ENCODE assay signal across 23 mouse cellular contexts in genomic region chr1:125643643-125644042, GRCm38 (mm10). TPM values are rescaled to one million over a fixed set of nuclear protein-coding genes. Genes with fewer than 3 reads are reported as not detected.
DNase-seq lines count a peak whose midpoint lies in the region; ATAC-seq and TF ChIP-seq lines count a peak whose summit lies in the region.
"Had no signal": no experiment of that assay in that cellular context is flagged by ENCODE, and none has a peak within 500 bp of the region (broad histone marks: within the 10 kb centered on the region; RNA-seq: fewer than 3 reads in every experiment).

No protein-coding gene starts in this region.

- H3K9ac ChIP-seq in forebrain, embryonic 14.5 days (ENCODE audit: low read length): no peak overlapping the region
- no peak overlapping the region for H3K9ac ChIP-seq in forebrain, embryonic 16.5 days (replicated peaks; ENCODE audit: low read depth, low read length)
- no peak overlapping the region for H3K9ac ChIP-seq in intestine, embryonic 14.5 days (ENCODE audit: low read length)
- no peak overlapping the region for H3K9ac ChIP-seq in intestine, postnatal 0 days (ENCODE audit: low read depth, low read length)
- H3K9ac ChIP-seq: embryonic facial prominence, embryonic 12.5 days; forebrain, embryonic 15.5 days; intestine, embryonic 15.5 days; liver, embryonic 12.5 days had no signal

- H3K4me3 ChIP-seq in forebrain, embryonic 14.5 days (ENCODE audit: low read depth, low read length): no peak overlapping the region
- no peak overlapping the region for H3K4me3 ChIP-seq in forebrain, embryonic 16.5 days (replicated peaks; ENCODE audit: low read length)
- no peak overlapping the region for H3K4me3 ChIP-seq in intestine, embryonic 14.5 days (ENCODE audit: low read depth, low read length)
- H3K4me3 ChIP-seq in intestine, postnatal 0 days (ENCODE audit: low read depth, low read length): no peak overlapping the region
- H3K4me3 ChIP-seq in layer of hippocampus, adult 2 months: no peak overlapping the region
- H3K4me3 ChIP-seq: embryonic facial prominence, embryonic 12.5 days; erythroblast, embryonic 14.5 days; forebrain, embryonic 15.5 days; intestine, embryonic 15.5 days; left cerebral cortex, adult 2 months; liver, embryonic 12.5 days had no signal

- WGBS in forebrain, embryonic 14.5 days: 35% methylated on average over 1 of the region's 1 CpGs
- 25% methylated on average over 1 of the region's 1 CpGs for WGBS in forebrain, embryonic 16.5 days
- WGBS in intestine, embryonic 14.5 days: 30% methylated on average over 1 of the region's 1 CpGs
- 38% methylated on average over 1 of the region's 1 CpGs for WGBS in intestine, postnatal 0 days

- no peak for TF ChIP-seq CTCF in intestine, postnatal 0 days (IDR thresholded peaks at IDR 0.05; ENCODE audit: low read depth)
- TF ChIP-seq CTCF in layer of hippocampus, adult 2 months (conservative IDR thresholded peaks at IDR 0.05): no peak

- no peaks in the 10 kb centered on the region for H3K27me3 ChIP-seq in forebrain, embryonic 14.5 days (replicated peaks; ENCODE audit: control insufficient read depth, insufficient read depth, low read length)
- H3K27me3 ChIP-seq in forebrain, embryonic 16.5 days (replicated peaks; ENCODE audit: control insufficient read depth, insufficient read depth, low read length): no peaks in the 10 kb centered on the region
- no peaks in the 10 kb centered on the region for H3K27me3 ChIP-seq in intestine, embryonic 14.5 days (replicated peaks; ENCODE audit: control insufficient read depth, insufficient read depth, low read length)
- no peaks in the 10 kb centered on the region for H3K27me3 ChIP-seq in intestine, postnatal 0 days (replicated peaks; ENCODE audit: control insufficient read depth, insufficient read depth, low read length)
- H3K27me3 ChIP-seq: embryonic facial prominence, embryonic 12.5 days; forebrain, embryonic 15.5 days; intestine, embryonic 15.5 days; liver, embryonic 12.5 days; Patski had no signal

- ATAC-seq in forebrain, embryonic 14.5 days: no peak
- ATAC-seq in forebrain, embryonic 16.5 days: no peak
- no peak for ATAC-seq in intestine, embryonic 14.5 days (replicated peaks; ENCODE audit: low FRiP score, low TSS enrichment, low read depth)
- ATAC-seq in intestine, postnatal 0 days: no peak
- ATAC-seq: forebrain, embryonic 15.5 days; intestine, embryonic 15.5 days; liver, embryonic 12.5 days; Patski had no signal

- no peak overlapping the region for H3K27ac ChIP-seq in forebrain, embryonic 14.5 days (ENCODE audit: low read depth, low read length)
- no peak overlapping the region for H3K27ac ChIP-seq in forebrain, embryonic 16.5 days (ENCODE audit: low read length)
- no peak overlapping the region for H3K27ac ChIP-seq in intestine, embryonic 14.5 days (ENCODE audit: low read depth)
- no peak overlapping the region for H3K27ac ChIP-seq in intestine, postnatal 0 days (ENCODE audit: low read depth, low read length)
- H3K27ac ChIP-seq in layer of hippocampus, adult 2 months: no peak overlapping the region
- H3K27ac ChIP-seq: embryonic facial prominence, embryonic 12.5 days; forebrain, embryonic 15.5 days; intestine, embryonic 15.5 days; kidney, postnatal 0 days; left cerebral cortex, adult 2 months; liver, embryonic 12.5 days had no signal

- H3K36me3 ChIP-seq in forebrain, embryonic 14.5 days (ENCODE audit: control insufficient read depth, insufficient read depth, low read length): no peaks in the 10 kb centered on the region
- no peaks in the 10 kb centered on the region for H3K36me3 ChIP-seq in forebrain, embryonic 16.5 days (ENCODE audit: control insufficient read depth, insufficient read depth)
- no peaks in the 10 kb centered on the region for H3K36me3 ChIP-seq in intestine, embryonic 14.5 days (ENCODE audit: control insufficient read depth, insufficient read depth, low read length)
- no peaks in the 10 kb centered on the region for H3K36me3 ChIP-seq in intestine, postnatal 0 days (ENCODE audit: control insufficient read depth, insufficient read depth)
- H3K36me3 ChIP-seq: embryonic facial prominence, embryonic 12.5 days; forebrain, embryonic 15.5 days; intestine, embryonic 15.5 days; liver, embryonic 12.5 days had no signal

- no peak overlapping the region for H3K4me2 ChIP-seq in forebrain, embryonic 14.5 days (ENCODE audit: low read length)
- H3K4me2 ChIP-seq in forebrain, embryonic 16.5 days (ENCODE audit: low read length): no peak overlapping the region
- no peak overlapping the region for H3K4me2 ChIP-seq in intestine, embryonic 14.5 days (ENCODE audit: low read length)
- no peak overlapping the region for H3K4me2 ChIP-seq in intestine, postnatal 0 days (replicated peaks; ENCODE audit: low read depth)
- H3K4me2 ChIP-seq: embryonic facial prominence, embryonic 12.5 days; forebrain, embryonic 15.5 days; intestine, embryonic 15.5 days; liver, embryonic 12.5 days had no signal

- no peaks in the 10 kb centered on the region for H3K9me3 ChIP-seq in forebrain, embryonic 14.5 days (replicated peaks; ENCODE audit: control insufficient read depth, low read length)
- H3K9me3 ChIP-seq in forebrain, embryonic 16.5 days (ENCODE audit: control insufficient read depth, low read length): no peaks in the 10 kb centered on the region
- H3K9me3 ChIP-seq in intestine, embryonic 14.5 days (ENCODE audit: control insufficient read depth, low read length): no peaks in the 10 kb centered on the region
- H3K9me3 ChIP-seq in intestine, postnatal 0 days (ENCODE audit: control insufficient read depth): no peaks in the 10 kb centered on the region
- H3K9me3 ChIP-seq: embryonic facial prominence, embryonic 12.5 days; forebrain, embryonic 15.5 days; intestine, embryonic 15.5 days; liver, embryonic 12.5 days had no signal

- peaks cover 14% of the 10 kb centered on the region for H3K4me1 ChIP-seq in forebrain, embryonic 14.5 days (ENCODE audit: control insufficient read depth, insufficient read depth, low read length)
- peaks cover 12% of the 10 kb centered on the region for H3K4me1 ChIP-seq in forebrain, embryonic 16.5 days (replicated peaks; ENCODE audit: control insufficient read depth, insufficient read depth, low read length)
- no peaks in the 10 kb centered on the region for H3K4me1 ChIP-seq in intestine, embryonic 14.5 days (replicated peaks; ENCODE audit: control insufficient read depth, insufficient read depth, low read length)
- H3K4me1 ChIP-seq in intestine, postnatal 0 days (replicated peaks; ENCODE audit: control insufficient read depth, insufficient read depth, low read length): no peaks in the 10 kb centered on the region
- H3K4me1 ChIP-seq: embryonic facial prominence, embryonic 12.5 days; intestine, embryonic 15.5 days; liver, embryonic 12.5 days had no signal

- peak; percentile 4 for DNase-seq in forebrain, embryonic 14.5 days (ENCODE audit: low spot score)
- DNase-seq in intestine, embryonic 14.5 days (ENCODE audit: low spot score): peak; percentile 46
- DNase-seq in brain, adult 2 months (ENCODE audit: low read depth, low spot score): peak; percentile 29
- DNase-seq in cerebellum, adult 8-10 months: peak; percentile 10
- no peak for DNase-seq in layer of hippocampus, adult 9-10 months (ENCODE audit: low spot score)
- DNase-seq in layer of hippocampus, adult 2 months (ENCODE audit: low spot score in 2 of 2): no peak
- DNase-seq: adrenal gland, adult 8-10 months; heart, postnatal 36 days; layer of hippocampus, adult 9-11 months; lung, adult 2 months; lung, postnatal 36 days; retina, postnatal 1 day; right cerebral cortex, postnatal 4 days had no signal

RNA-seq across cellular contexts. Expression of gene Gpr39, which starts 33.2 kb away (rescaled TPM):
- polyA plus RNA-seq in forebrain, embryonic 14.5 days (2014; fragmentation: Nextera tagmentation; extraction: Ambion mirVana): not detected in 2 replicates
- polyA plus RNA-seq in forebrain, embryonic 16.5 days (2015; fragmentation: Nextera tagmentation; extraction: Ambion mirVana): 0.10 TPM in 1 of 2 replicates, not detected in the other
- polyA plus RNA-seq in intestine, embryonic 14.5 days (2014; fragmentation: Nextera tagmentation; extraction: Ambion mirVana): 5.7 and 6.3 TPM in 2 replicates
- 6.8 TPM in 2 replicates for polyA plus RNA-seq in intestine, postnatal 0 days (2015; fragmentation: Nextera tagmentation; extraction: Ambion mirVana)
- total RNA-seq in layer of hippocampus, adult 2 months (2021): under 1 TPM in 1 of 2 experiments, not detected in 1; 0.22 TPM
- total RNA-seq: left cerebral cortex, adult 2 months had no signal
- polyA plus RNA-seq: embryonic facial prominence, embryonic 12.5 days; erythroblast, embryonic 14.5 days; forebrain, embryonic 15.5 days had no signal

Comparison
In these comparisons a context has a peak if more than half of its experiments do, and no peak if none do; other contexts are left out.
1. DNase-seq: peak in forebrain, embryonic 14.5 days (single experiment), intestine, embryonic 14.5 days (single experiment), brain, adult 2 months (single experiment) and cerebellum, adult 8-10 months (single experiment); none in layer of hippocampus, adult 9-10 months (single experiment) and layer of hippocampus, adult 2 months (0 of 2).